Mouse (Mus musculus): ENCODE measurements at regions not wholly inside any gene's neighbourhood (a gene's known extent, or its start where the extent isn't known, plus 50 kb on each side); places are given as distances from the start of the nearest gene placed in this dataset.

DNA sequence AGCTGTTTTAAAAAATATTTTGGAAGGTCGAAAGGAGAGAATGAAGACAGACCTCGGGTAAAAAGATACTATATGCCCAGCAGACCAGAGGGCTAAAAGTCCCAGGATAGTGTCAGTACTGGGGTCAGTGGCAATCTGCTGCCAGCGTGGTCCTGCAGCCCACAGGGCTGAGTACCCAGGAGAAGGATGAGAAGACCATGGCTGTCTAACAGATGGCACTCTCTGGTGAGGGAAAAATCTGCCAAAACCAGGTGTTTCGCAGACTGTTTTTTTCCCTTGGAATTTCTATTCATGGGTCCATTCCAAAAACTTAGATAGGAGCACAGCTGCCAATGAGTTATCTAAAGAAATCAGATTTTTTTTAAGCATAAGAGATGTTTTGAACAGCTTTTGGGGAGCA, 202.5 kb upstream of the Tyrp1 start:
- no peak for ATAC-seq (ENCODE audit: low FRiP score, low read depth)
- WGBS = 85% methylated on average over 4 of the region's 4 CpGs
- H3K9me3 ChIP-seq = no peaks in the 10 kb centered on the region
- H3K4me2 ChIP-seq (replicated peaks) = no peak overlapping the region
- no peak overlapping the region for H3K27ac ChIP-seq
- H3K36me3 ChIP-seq = no peaks in the 10 kb centered on the region
- no peaks in the 10 kb centered on the region for H3K27me3 ChIP-seq (replicated peaks)
- no peaks in the 10 kb centered on the region for H3K4me1 ChIP-seq
- H3K4me3 ChIP-seq = no peak overlapping the region
- H3K9ac ChIP-seq = no peak overlapping the region

DNA sequence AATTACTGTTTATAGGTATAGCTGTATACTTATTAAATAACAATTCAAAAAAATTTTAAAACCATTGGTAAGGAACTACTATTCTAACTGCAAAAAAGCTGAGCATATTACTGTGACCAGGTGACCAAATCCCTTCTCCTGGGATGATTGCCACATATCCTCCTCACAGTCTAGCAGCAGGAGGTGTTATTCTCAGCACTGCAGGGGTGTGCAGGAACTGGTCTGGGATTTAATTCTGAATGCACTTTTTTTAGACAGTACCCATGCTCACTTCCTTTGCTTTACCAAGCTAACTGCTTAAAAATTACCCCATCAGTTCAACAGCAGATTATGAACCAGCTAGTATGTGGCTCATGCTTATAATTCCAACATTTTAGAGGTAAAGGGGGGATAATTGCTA, 195.5 kb upstream of the Tyrp1 start:
- H3K27me3 ChIP-seq (replicated peaks) = no peaks in the 10 kb centered on the region
- H3K9ac ChIP-seq = no peak overlapping the region
- no peak overlapping the region for H3K4me2 ChIP-seq (replicated peaks)
- no peak for ATAC-seq (ENCODE audit: low FRiP score, low read depth)
- no peaks in the 10 kb centered on the region for H3K36me3 ChIP-seq
- H3K27ac ChIP-seq = no peak overlapping the region
- H3K9me3 ChIP-seq = no peaks in the 10 kb centered on the region
- no peak overlapping the region for H3K4me3 ChIP-seq
- no peaks in the 10 kb centered on the region for H3K4me1 ChIP-seq

All from neural tube, embryonic 12.5 days (tissue).